Mouse (Mus musculus) gastrocnemius, adult 18-20 months (tissue): ENCODE results near the gene Pltp. TPM values are rescaled to one million over a fixed set of nuclear protein-coding genes. Genes with fewer than 3 reads are reported as not detected.
"Not testable (repeated sequence)": the region's sequence is repeated elsewhere in the genome, so short reads cannot be mapped to it uniquely, and the experiment has no call there.

Source experiments
- DNase-seq: peaks from one replicate; pipeline ENCODE4 v3.0.0; 2021; ENCODE audit warnings: low spot score
- total RNA-seq, 2 experiments: library from RNA; stranded (reverse); gene quantifications; 2 replicates each; pipeline ENCODE4 v1.2.3; 2021

Pltp gene
- total RNA-seq, 2 experiments from 2014 or later: 12.5 to 21.8 TPM

DNA sequence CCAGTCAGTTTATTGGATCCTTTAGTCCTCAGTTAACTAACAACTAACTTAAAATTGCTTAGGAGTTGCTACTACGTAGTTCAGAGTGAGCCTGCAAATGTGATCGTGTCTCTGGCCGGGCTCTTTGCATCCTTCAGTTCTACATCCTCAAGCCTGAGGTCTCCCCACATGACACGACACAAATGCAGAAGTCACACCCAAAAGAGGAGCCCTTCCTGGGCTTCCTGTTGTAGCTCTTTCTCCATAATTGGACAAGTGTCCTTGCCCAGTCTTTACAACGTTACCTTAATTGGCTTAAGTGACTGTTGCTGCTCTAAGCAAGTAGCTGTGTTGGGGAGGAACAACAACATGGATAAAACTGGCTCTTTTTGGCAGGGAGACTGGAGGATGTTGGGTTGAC is 42.2 kb downstream of the Pltp start:
- DNase-seq: no peak

GRCm38 (mm10) chr2:164813557-164813956 is 44.0 kb downstream of the Pltp start:
- DNase-seq: no peak

DNA sequence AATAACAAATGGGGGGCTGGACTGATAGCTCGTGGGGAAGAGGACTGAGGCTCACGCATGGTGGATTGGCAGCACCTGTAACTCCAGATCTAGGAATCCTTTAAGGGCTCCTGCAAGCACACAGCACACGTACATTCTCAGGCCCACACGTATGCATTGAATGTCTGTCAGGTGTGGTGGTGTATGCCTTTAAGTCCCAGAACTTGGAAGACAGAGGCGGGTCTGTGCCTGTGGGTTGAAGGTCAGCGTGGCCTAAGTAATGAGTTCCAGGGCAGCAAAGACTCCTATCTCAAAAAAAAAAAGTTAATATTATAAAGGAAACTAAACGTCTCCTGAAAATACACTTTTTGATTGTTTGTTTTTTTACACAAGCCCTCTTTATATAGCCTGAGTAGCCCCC is 50.9 kb downstream of the Pltp start:
- no peak for DNase-seq

DNA sequence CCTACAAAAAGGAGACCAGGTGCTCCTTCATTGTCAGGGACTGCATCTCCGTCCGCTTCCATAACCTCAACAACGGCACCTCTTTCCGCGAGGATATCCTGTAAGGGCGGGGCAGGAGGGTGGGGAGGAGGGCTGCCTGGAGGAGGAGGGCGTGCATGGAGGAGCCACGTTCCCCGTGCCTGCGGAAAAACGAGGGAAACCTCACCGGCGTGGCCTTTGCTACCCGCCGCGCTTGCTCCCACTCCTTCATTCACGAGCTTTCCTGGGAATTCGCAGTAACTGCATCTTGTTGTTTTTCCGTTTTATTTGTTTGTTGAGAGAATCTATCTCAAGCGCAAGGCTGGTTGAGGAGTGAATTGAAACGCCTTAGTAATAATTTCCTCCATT is 52.2 kb downstream of the Pltp start:
- no peak for DNase-seq

DNA sequence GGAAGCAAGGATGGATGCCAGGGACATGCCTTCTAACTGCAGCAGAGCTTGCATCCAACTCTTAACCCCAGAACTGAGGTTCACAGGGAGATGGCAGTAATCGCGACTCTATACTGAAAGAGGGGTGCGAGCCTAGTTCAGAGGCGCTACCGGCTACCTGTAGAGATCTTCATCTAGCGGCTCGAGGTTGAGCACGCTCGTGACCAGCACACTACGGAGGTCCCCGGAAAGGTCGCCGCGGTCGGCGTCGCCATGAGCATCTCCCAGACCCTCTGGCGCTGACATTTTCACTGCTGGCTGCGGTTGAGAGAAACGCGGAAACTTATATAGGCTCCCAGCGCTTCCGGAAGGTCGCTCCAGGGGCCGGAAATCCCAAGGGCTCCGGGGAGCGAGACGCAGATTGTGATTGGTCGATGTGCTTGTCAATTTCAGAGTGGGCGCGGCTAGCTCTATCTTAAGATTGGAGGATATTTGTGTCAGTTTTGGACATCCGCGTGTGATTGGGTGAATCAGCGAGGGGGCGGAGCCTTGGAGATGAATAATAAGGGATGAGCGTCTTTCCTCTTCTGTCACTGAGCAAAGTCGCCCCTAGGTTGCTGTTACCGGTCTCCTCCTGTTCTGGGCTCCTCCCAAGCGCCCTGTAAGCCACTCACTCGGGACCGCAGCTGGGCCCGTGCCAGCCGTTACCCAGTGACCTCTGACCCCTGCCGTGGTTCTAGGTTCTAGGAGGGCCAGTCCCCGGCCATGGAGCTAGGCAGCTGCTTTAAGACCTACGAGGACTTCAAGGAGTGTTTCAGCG is 52.8 kb downstream of the Pltp start, which contains the start of the genes Acot8 and Zswim3:
Gene Acot8, minus strand, starts transcription at position 350 of the 799 bp plus-strand sequence.
Gene Zswim3, plus strand, starts transcription at position 566 of the 799 bp plus-strand sequence.
- DNase-seq: peak; percentile 99

DNA sequence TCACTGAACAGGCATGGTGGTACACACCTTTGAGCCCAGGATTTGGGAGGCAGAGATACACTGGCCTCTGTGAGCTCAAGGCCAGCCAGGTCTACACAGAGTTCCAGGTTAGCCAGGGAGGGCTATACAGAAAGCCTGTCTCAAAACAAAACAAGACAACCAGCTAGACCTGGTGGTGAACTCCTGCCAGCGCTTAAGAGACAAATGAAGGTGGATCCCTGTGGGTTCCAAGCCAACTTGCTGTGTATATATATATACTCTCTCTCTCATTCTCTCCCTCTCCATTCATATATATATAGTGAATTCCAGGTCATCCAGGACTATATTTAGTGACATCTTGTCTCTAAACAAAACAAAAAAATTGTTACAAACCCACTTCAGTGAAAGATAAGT is 53.6 kb downstream of the Pltp start:
- no peak for DNase-seq

GRCm38 (mm10) chr2:164803201-164803920 is 54.1 kb downstream of the Pltp start:
- DNase-seq: no peak

GRCm38 (mm10) chr2:164800252-164801004 is 57.1 kb downstream of the Pltp start:
- DNase-seq: no peak

GRCm38 (mm10) chr2:164798554-164798953 is 59.0 kb downstream of the Pltp start:
- DNase-seq: not testable (repeated sequence)

DNA sequence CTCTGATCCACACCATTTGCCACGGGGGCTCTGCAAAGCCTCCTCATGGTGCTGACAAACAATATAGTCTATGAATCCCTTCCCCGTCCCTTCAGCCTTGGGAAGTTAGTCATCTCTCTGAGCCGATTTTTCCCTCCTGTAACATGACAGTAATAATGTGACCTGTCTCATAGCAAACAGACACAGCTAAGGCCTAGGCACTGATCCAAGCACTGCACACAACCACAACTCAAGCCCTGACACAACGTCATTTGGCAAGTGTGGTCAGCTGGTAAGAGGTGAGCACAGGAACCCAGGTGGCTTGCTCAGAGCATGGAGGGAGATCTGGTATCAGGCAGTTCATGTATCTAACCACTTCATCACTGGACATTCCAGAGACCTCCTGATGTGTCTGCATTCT is 61.6 kb downstream of the Pltp start:
- DNase-seq: no peak

DNA sequence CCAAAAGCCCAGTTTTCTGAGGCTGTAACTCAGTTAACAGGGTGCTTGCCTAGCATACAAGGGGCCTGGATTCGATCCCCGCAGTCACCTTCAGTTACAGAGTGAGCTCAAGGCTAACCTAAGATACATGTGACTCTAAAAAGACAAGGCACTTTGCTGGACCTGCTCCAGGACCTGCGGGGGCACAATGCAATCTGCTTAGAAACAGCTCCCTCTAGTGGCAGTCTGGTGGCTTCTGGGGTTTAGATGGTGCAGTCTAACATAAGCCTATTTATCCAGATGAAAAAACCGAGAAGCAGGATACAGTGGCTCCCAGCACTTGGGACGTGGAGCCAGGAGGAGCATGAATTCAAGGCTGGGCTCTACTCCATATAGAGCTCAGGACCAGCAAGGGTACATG is 63.2 kb downstream of the Pltp start:
- peak; percentile 90 for DNase-seq

DNA sequence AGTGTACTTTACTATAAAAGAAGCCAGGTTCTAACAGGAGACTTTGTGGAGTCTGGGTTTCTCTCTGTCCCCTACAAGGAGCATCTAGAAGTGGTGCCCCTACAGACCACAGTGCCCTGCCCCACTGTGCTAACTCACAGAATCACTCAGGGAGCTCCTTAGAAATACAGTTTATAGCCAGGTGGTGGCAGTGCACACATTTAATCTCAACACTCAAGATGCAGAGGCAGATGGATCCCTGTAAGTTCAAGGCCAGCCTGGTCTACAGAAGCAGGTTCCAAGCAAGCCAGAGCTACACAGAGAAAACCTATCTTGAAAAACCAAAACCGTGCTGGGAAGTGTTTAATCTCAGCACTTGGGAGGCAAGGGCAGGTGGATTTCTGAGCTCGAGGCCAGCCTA is 63.7 kb downstream of the Pltp start:
- DNase-seq: no peak

- no peak for DNase-seq
Observed at GRCm38 (mm10) chr2:164793236-164793635, 64.3 kb downstream of the Pltp start.

- no peak for DNase-seq
Observed at GRCm38 (mm10) chr2:164792400-164793190, 64.9 kb downstream of the Pltp start.

DNA sequence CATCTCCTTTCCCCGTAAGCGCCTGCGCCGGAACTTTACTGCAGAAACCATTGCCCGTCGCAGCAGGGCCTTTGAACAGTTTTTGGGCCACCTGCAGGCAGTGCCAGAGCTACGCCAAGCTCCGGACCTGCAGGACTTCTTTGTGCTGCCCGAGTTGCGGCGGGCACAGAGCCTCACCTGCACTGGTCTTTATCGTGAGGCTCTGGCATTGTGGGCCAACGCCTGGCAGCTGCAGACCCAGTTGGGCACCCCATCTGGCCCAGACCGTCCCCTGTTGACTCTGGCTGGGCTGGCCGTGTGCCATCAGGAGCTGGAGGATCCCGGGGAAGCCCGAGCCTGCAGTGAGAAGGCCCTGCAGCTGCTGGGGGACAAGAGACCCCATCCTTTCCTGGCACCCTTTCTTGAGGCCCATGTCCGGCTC is 65.7 kb downstream of the Pltp start:
- no peak for DNase-seq

- DNase-seq: no peak
Observed at GRCm38 (mm10) chr2:164790451-164790850, 67.1 kb downstream of the Pltp start.

Other genes starting within 250 kb of the Pltp start
- gene Wfdc6b, start 244.2 kb downstream of the Pltp start, total RNA-seq: not detected
- gene Wfdc8, start 244.1 kb downstream of the Pltp start, total RNA-seq: not detected
- gene Wfdc16, start 218.9 kb downstream of the Pltp start, total RNA-seq: not detected
- gene Wfdc10, start 201.7 kb downstream of the Pltp start, total RNA-seq: not detected
- not detected for gene Wfdc9, start 201.1 kb downstream of the Pltp start, total RNA-seq
- not detected for gene Wfdc11, start 183.6 kb downstream of the Pltp start, total RNA-seq
- gene Wfdc13, start 172.6 kb downstream of the Pltp start, total RNA-seq: not detected
- not detected for gene Spint4, start 159.2 kb downstream of the Pltp start, total RNA-seq
- gene Spint5, start 142.4 kb downstream of the Pltp start, total RNA-seq: not detected
- not detected for gene Wfdc3, start 111.8 kb downstream of the Pltp start, total RNA-seq
- 10 to 100 TPM; 15.7 to 20.7 TPM for gene Dnttip1, start 111.7 kb downstream of the Pltp start, total RNA-seq
- gene Ube2c, start 87.8 kb downstream of the Pltp start, total RNA-seq: under 1 TPM; 0.41 to 0.50 TPM
- over 10,000 TPM; 18,106 to 19,583 TPM for gene Tnnc2, start 77.7 kb downstream of the Pltp start, total RNA-seq
- gene Snx21, start 71.9 kb downstream of the Pltp start, total RNA-seq: 10 to 100 TPM; 20.0 to 24.3 TPM
- 1 to 10 TPM; 8.0 to 8.2 TPM for gene Acot8, start 52.8 kb downstream of the Pltp start, total RNA-seq
- 1 to 10 TPM; 1.5 TPM for gene Zswim3, start 52.6 kb downstream of the Pltp start, total RNA-seq
- gene Zswim1, start 35.0 kb downstream of the Pltp start, total RNA-seq: 1 to 10 TPM; 5.6 to 5.8 TPM
- not detected for gene Spata25, start 29.2 kb downstream of the Pltp start, total RNA-seq
- 10 to 100 TPM; 51.3 to 55.9 TPM for gene Ctsa, start 24.8 kb downstream of the Pltp start, total RNA-seq
- 10 to 100 TPM; 37.2 to 41.0 TPM for gene Neurl2, start 24.3 kb downstream of the Pltp start, total RNA-seq
- gene Pcif1, start 21.6 kb upstream of the Pltp start, total RNA-seq: 10 to 100 TPM; 26.3 to 28.6 TPM
- gene Zfp335, start 54.0 kb upstream of the Pltp start, total RNA-seq: 1 to 10 TPM; 7.4 to 8.4 TPM
- gene Mmp9, start 83.1 kb upstream of the Pltp start, total RNA-seq: under 1 TPM; 0.43 to 0.85 TPM
- under 1 TPM; 0.40 to 0.55 TPM for gene Slc12a5, start 103.1 kb upstream of the Pltp start, total RNA-seq
- gene Ncoa5, start 177.2 kb upstream of the Pltp start, total RNA-seq: 10 to 100 TPM; 11.1 to 11.7 TPM
- gene Cd40, start 197.9 kb upstream of the Pltp start, total RNA-seq: under 1 TPM; 0.28 to 0.41 TPM
- not detected for gene 1700025C18Rik, start 233.0 kb upstream of the Pltp start, total RNA-seq